Mouse (Mus musculus) adrenal gland, adult (tissue): ENCODE results near the gene Zfp36l2.
A peak's percentile ranks its signal among the peaks of the same experiment; 100 is the strongest.
"Not testable (repeated sequence)": the region's sequence is repeated elsewhere in the genome, so short reads cannot be mapped to it uniquely, and the experiment has no call there.

Experiments
- DNase-seq, 2 experiments: peaks; one replicate each; pipeline ENCODE4 v3.0.0; 2022 to 2023; ENCODE audit warnings: low spot score in 1 of 2; ENCODE audit not compliant: inconsistent age in 2 of 2

The Zfp36l2 gene

GRCm38 (mm10) chr17:84187727-84188373, at the start of gene Zfp36l2:
Gene Zfp36l2, minus strand, starts transcription at chr17:84187947.
- peak; percentile 98 for DNase-seq

DNA sequence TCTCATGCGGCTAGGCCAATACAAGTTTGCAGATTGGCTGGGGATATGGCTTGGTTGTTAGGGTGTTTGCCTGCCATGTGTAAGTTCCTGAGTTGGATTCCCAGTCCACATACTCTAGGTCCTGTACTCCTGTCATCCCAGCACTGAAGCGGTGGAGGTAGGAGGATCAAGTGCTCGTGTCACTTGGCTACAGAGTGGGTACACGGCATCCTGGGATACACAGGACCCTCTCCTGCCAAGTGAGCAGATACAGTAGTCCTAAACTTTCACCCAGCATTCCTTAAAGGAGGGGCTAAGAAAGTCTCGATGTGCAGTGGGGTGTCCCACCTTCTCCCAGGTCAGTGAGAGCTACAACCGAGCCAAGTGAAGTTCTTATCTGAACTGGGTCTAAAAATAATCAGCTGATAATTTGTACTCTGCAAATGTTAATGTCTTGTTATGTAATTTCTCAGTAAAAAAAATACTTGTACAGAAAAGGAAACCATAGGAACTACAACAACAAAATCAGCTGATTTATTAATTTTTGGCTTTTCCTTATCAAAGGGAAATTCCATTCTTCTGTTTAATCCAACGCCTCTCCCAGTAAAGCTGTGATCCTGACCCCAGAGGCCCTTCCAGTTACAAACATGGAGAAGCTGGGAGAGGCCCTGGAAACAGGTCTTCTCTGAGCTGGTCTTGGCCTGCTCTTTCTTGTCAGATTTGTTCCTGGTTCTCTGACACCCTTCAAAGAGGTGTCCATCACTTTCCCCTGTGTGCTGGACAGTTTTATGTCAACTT, 49.2 kb upstream of the Zfp36l2 start:
- DNase-seq, result peak; percentile 24 to 68

DNA sequence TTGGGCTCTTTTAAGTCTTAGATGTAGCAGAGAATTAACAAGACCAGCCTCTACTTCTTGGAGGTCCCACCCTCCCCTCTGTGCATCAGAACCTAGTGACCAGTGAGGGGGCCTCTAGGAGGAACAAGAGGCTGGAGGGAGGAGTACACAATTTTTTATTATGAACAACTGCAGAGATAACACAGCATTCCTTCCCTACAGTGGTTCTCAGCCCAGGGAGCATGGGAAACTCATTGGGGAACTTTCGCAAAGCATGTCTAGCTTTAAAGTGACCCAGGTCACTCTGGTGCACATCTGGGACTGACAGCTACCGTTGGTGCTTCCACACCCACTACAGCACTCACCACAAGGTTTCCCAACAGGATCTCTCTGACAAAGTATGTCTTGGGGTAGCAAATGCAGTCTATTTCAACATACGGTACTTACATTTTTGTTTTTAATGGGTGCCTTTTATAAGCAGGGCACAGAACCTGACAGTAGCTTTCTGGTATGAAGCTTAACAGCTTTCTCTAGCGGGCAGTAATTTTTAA, 47.7 kb upstream of the Zfp36l2 start:
- no peak for DNase-seq

- DNase-seq, result not testable (repeated sequence)
These were observed 47.0 kb upstream of the Zfp36l2 start for GRCm38 (mm10) chr17:84234785-84235184.

DNA sequence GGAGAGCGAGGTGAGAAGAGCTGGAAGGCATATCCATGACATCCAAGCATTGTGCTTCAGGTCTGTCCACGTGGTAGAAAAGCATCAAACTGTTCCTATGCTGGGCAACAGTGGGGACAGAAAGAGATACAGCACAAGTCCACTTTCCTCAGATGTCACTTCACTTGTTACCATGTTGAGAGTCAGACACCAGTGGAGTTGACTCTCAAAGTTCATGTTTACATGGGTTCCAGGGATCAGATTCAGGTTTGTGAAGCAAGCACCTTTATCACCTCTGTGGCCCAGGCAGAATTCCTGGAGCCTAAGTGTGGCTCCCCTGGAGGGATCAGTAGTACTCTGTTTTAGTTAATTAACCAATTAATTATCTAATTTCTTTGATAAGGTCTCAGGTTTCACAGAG, 46.0 kb upstream of the Zfp36l2 start:
- DNase-seq, result no peak

- DNase-seq, result no peak
These were observed 43.6 kb upstream of the Zfp36l2 start for GRCm38 (mm10) chr17:84231361-84231760.

- DNase-seq, result no peak
These were observed 40.5 kb upstream of the Zfp36l2 start for GRCm38 (mm10) chr17:84228223-84228622.

GRCm38 (mm10) chr17:84226681-84227080, 38.9 kb upstream of the Zfp36l2 start:
- peak in 1 of 2 experiments; percentile 72 for DNase-seq

GRCm38 (mm10) chr17:84226231-84226630, 38.5 kb upstream of the Zfp36l2 start:
- DNase-seq, result no peak

- DNase-seq, result no peak
These were observed 36.6 kb upstream of the Zfp36l2 start for GRCm38 (mm10) chr17:84224217-84224887.

GRCm38 (mm10) chr17:84218841-84219240, 31.1 kb upstream of the Zfp36l2 start:
- not testable (repeated sequence) for DNase-seq

GRCm38 (mm10) chr17:84217696-84218095, 29.9 kb upstream of the Zfp36l2 start:
- no peak for DNase-seq

DNA sequence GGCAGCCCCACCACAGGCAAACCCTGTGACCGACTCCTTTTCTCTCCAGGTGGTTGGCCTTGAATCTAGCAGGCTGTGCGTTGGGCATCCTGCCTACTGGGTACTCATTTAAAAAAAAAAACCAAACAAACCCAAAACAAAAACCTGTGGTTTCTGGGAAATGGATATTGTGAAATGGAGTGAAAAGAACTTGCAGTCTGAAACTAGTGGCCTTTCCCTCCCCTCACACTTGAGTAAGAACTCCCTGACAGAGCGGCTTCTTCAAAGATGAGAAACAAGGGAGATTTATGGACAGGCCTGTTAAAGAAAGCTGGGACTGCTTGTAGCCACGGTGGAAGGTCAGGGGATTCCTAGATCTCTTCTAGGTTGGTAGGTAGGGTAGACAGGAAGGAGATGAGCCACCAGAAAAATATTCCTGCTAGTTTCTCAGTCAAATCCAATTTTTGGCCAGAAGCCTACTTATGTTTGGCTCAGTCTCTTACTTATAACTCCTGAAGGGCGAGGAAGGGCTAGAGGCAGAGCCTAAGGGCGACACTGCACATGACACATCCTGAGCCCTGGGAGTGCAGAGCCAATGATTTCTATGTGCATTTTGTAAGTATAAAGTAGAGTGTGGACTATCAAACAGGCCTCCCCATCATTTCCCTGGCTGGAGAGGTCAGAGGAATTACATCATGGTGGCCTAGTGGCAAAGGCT, 27.7 kb upstream of the Zfp36l2 start:
- DNase-seq, result peak; percentile 59 to 91

- no peak for DNase-seq
These were observed 25.7 kb upstream of the Zfp36l2 start for GRCm38 (mm10) chr17:84213464-84213863.

DNA sequence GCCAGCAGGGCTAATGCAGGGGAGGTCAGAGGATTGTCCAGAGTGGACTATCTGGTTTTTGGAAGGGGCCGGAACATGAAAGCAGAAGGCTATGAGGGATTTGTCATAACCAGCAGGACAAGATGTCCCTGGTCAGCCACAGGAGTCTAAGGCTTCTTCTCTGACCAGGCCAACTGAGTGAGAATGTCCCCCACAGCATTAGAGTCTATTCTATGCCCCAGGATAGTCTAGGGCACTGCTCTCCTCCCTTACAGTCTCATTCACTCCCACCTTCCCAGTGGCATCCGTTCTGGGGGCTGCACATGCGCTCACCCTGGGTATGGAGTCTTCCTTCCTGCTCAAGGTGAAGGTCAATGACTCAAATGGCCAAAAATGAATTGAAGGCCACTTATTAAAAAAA, 19.9 kb upstream of the Zfp36l2 start:
- DNase-seq, result peak; percentile 58 to 83

DNA sequence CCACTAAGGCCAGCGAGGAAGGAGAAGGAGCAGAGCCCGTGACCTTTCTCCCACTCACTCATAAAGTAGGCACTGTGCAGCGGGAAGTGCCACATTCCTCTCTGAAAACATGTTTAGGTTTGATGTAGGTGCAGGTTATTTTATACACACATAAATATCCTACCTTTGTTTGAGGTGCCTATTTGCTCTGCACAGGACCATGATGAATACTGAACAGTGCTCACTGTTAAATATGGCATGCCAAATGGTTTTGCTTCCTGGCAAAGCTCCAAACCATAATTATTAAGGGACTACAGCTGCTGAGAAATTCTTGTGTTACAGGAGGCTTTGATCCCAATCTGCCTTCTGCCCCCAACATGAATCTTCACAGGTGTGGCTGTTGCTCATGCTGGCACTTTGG, 18.5 kb upstream of the Zfp36l2 start:
- no peak for DNase-seq

- no peak for DNase-seq
These were observed 17.2 kb upstream of the Zfp36l2 start for GRCm38 (mm10) chr17:84204962-84205361.

DNA sequence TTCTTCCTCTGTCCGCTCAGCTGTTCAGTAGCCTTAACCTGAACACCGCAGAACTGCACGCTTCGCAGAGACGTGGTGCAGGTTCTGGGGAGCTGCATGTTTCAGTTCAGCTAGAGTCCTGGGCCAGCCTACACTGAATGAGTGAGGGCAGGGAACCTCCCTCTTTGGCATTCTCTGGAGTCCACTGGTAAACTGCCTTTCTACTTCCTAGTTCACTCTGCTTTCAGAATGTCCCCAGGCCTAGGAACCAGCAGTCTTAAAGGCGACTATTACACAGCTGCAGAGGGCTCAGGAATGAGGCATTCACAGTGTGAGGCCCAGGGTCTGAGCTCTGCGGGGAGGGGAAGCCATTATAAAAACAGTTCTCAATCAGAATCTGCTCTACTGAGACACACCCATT, 15.6 kb upstream of the Zfp36l2 start:
- DNase-seq, result peak in 1 of 2 experiments; percentile 33

GRCm38 (mm10) chr17:84201183-84201582, 13.4 kb upstream of the Zfp36l2 start:
- DNase-seq, result no peak

GRCm38 (mm10) chr17:84197912-84198344, 10.2 kb upstream of the Zfp36l2 start:
- peak in 1 of 2 experiments; percentile 38 for DNase-seq

DNA sequence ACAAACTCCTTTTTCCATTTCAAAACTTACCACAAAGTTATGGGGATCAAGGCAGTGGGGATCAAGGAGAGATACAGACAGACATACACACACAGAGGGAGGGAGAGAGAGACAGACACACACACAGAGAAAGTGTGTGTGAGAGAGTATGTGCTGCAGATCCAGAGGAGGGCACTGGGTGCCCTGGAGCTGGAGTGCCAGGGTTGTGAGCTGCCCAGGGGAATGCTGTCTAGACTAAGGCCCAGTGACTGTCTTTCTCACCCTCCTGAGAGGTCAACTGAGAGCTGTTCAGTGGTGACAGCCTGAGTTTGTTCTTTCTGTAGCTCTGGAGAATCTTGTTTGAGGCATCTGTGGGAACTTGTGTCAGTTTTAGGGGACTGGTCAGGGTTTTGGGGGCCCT, 8.6 kb upstream of the Zfp36l2 start:
- DNase-seq, result no peak
